Mouse (Mus musculus) ES-E14 (cell line): ENCODE measurements around the gene Hoxa6. TPM values are rescaled to one million over a fixed set of nuclear protein-coding genes. Genes with fewer than 3 reads are reported as not detected.
A peak's percentile ranks its signal among the peaks of the same experiment; 100 is the strongest.

Source experiments
- DNase-seq: peaks from one replicate; pipeline ENCODE4 v3.0.0-alpha.2; 2013; ENCODE audit warnings: low read depth, low spot score
- H3K27ac ChIP-seq: 2 replicates; pipeline ENCODE4 v1.5.1; 2012; ENCODE audit warnings: low read depth, mild to moderate bottlenecking, low read length, moderate library complexity, mixed read lengths; ENCODE audit not compliant: poor library complexity, insufficient read depth, severe bottlenecking
- H3K36me3 ChIP-seq: 2 replicates; pipeline ENCODE4 v1.6.1; 2012; ENCODE audit warnings: mild to moderate bottlenecking, low read length, moderate library complexity, mixed read lengths; ENCODE audit not compliant: control insufficient read depth, poor library complexity, insufficient read depth, severe bottlenecking
- H3K4me1 ChIP-seq, 2 experiments: fragments of 150-350 bp in 1 of 2; sonication (generic) in 1 of 2; 2 replicates each; pipeline ENCODE4 v1.6.1; 2012; ENCODE audit warnings: low read length in 2 of 2, mild to moderate bottlenecking in 1 of 2, mixed read lengths in 1 of 2; ENCODE audit not compliant: control insufficient read depth in 2 of 2, insufficient read depth in 2 of 2, poor library complexity in 1 of 2
- H3K4me3 ChIP-seq, 2 experiments: fragments of 150-350 bp in 1 of 2; sonication (generic) in 1 of 2; 2 replicates each; pipeline ENCODE4 v1.5.1; 2012; ENCODE audit warnings: low read length in 2 of 2, low read depth in 1 of 2, mild to moderate bottlenecking in 1 of 2, mixed read lengths in 1 of 2; ENCODE audit not compliant: insufficient read depth in 1 of 2, poor library complexity in 1 of 2, severe bottlenecking in 1 of 2
- H3K9ac ChIP-seq: 2 replicates; pipeline ENCODE4 v1.6.1; 2012; ENCODE audit warnings: low read depth, mild to moderate bottlenecking, low read length, mixed read lengths; ENCODE audit not compliant: poor library complexity, insufficient read depth, severe bottlenecking
- H3K9me3 ChIP-seq: fragments of 150-350 bp; sonication (generic); 2 replicates; pipeline ENCODE4 v1.6.1; 2012; ENCODE audit warnings: low read depth, mild to moderate bottlenecking, low read length; ENCODE audit not compliant: control insufficient read depth, insufficient read depth
- CHD2 ChIP-seq: IDR thresholded peaks from 2 replicates; pipeline ENCODE4 v1.6.1; 2014; ENCODE audit warnings: mild to moderate bottlenecking, low read depth, low read length, inconsistent platforms
- HCFC1 ChIP-seq: IDR thresholded peaks from 2 replicates; pipeline ENCODE4 v1.6.1; 2012; ENCODE audit warnings: low read length, inconsistent platforms, borderline replicate concordance; ENCODE audit not compliant: insufficient read depth
- MAFK ChIP-seq: IDR thresholded peaks from 2 replicates; pipeline ENCODE4 v1.6.1; 2014; ENCODE audit warnings: mild to moderate bottlenecking, low read depth, low read length, inconsistent platforms; ENCODE audit not compliant: insufficient read depth
- ZC3H11A ChIP-seq: IDR thresholded peaks from 2 replicates; pipeline ENCODE4 v1.6.1; 2012; ENCODE audit warnings: low read depth, mild to moderate bottlenecking, inconsistent platforms, low read length, borderline replicate concordance
- ZNF384 ChIP-seq: IDR thresholded peaks from 2 replicates; pipeline ENCODE4 v1.6.1; 2012; ENCODE audit warnings: low read depth, low read length, inconsistent platforms
- in situ Hi-C, 2 experiments: fragments of 600-800 bp; cut with MboI; formaldehyde crosslinking; loops; one replicate each; pipeline ENCODE4 v1.15.1; 2025; ENCODE audit warnings: low sequenced_read_pairs in 2 of 2, inconsistent platforms in 1 of 2; ENCODE audit not compliant: unreplicated experiment in 2 of 2
- total RNA-seq: library from RNA; depleted of rRNA; stranded (reverse); fragments of 300-350 nt; gene quantifications from 2 replicates; pipeline ENCODE4 v1.2.3, GENCODE M21; 2012

Hoxa6 gene
- total RNA-seq, 1 experiment = not detected

- Histone ChIP-seq H3K9ac (no peak overlapping the region), H3K36me3 (no peaks in the 10 kb centered on the region), H3K4me3 (no peak overlapping the region), H3K27ac (no peak overlapping the region), H3K4me1 (peaks cover 0 to 8% of the 10 kb centered on the region in 2 experiments; a peak in 1 of 4 replicates), H3K9me3 (no peaks in the 10 kb centered on the region)
- DNase-seq = no peak
- in situ Hi-C loops = loop anchor here (10.0 to 25.0 kb wide), 4 partner anchors 55 to 1045 kb away; partner anchors contain the start of gene Hoxa2 (in 2 of the 2)
- TF ChIP-seq CHD2 (no peak), MAFK (no peak), ZC3H11A (no peak), ZNF384 (no peak), HCFC1 (no peak)
These were observed 11.7 kb upstream of the Hoxa6 start for GRCm38 (mm10) chr6:52220003-52220864.

- no peak overlapping the region for H3K4me3 ChIP-seq
- peaks cover 0 to 8% of the 10 kb centered on the region in 2 experiments; a peak in 1 of 4 replicates for H3K4me1 ChIP-seq
- no peak for DNase-seq
- in situ Hi-C loops = loop anchor here (5.0 to 25.0 kb wide), 2 partner anchors 607 to 1047 kb away; no protein-coding TSS in a partner anchor
- H3K36me3 ChIP-seq = no peaks in the 10 kb centered on the region
- no peaks in the 10 kb centered on the region for H3K9me3 ChIP-seq
- H3K27ac ChIP-seq = no peak overlapping the region
- TF ChIP-seq CHD2 (no peak), MAFK (no peak), ZC3H11A (no peak), ZNF384 (no peak), HCFC1 (no peak)
- H3K9ac ChIP-seq = no peak overlapping the region
These were observed 10.9 kb upstream of the Hoxa6 start for GRCm38 (mm10) chr6:52219234-52219942.

- Histone ChIP-seq H3K36me3 (no peaks in the 10 kb centered on the region), H3K9me3 (no peaks in the 10 kb centered on the region), H3K4me3 (no peak overlapping the region), H3K9ac (no peak overlapping the region), H3K4me1 (peaks cover 0 to 8% of the 10 kb centered on the region in 2 experiments; a peak in 1 of 4 replicates), H3K27ac (no peak overlapping the region)
- in situ Hi-C loops = loop anchor here (5.0 to 25.0 kb wide), 2 partner anchors 606 to 1046 kb away; no protein-coding TSS in a partner anchor
- TF ChIP-seq ZC3H11A (no peak), HCFC1 (no peak), MAFK (no peak), ZNF384 (no peak), CHD2 (no peak)
- no peak for DNase-seq
These were observed 10.2 kb upstream of the Hoxa6 start for GRCm38 (mm10) chr6:52218643-52219215.

- no peaks in the 10 kb centered on the region for H3K36me3 ChIP-seq
- H3K27ac ChIP-seq = no peak overlapping the region
- in situ Hi-C loops = loop anchor here (5.0 to 25.0 kb wide), 2 partner anchors 606 to 1046 kb away; no protein-coding TSS in a partner anchor
- TF ChIP-seq CHD2 (no peak), ZC3H11A (no peak), ZNF384 (no peak), HCFC1 (no peak), MAFK (no peak)
- no peak overlapping the region for H3K9ac ChIP-seq
- no peaks in the 10 kb centered on the region for H3K9me3 ChIP-seq
- H3K4me1 ChIP-seq = peaks cover 0 to 8% of the 10 kb centered on the region in 2 experiments; a peak in 1 of 4 replicates
- H3K4me3 ChIP-seq = peak overlapping the region; percentile 49 to 51; a peak in 3 of 4 replicates
- no peak for DNase-seq
These were observed 9.5 kb upstream of the Hoxa6 start for GRCm38 (mm10) chr6:52217895-52218642.
